Mouse (Mus musculus): ENCODE data around the gene Sgcd. TPM values are rescaled to one million over a fixed set of nuclear protein-coding genes. Genes with fewer than 3 reads are reported as not detected.

Gene Sgcd
- total RNA-seq, 1 experiment from 2014 or later: not detected

DNA sequence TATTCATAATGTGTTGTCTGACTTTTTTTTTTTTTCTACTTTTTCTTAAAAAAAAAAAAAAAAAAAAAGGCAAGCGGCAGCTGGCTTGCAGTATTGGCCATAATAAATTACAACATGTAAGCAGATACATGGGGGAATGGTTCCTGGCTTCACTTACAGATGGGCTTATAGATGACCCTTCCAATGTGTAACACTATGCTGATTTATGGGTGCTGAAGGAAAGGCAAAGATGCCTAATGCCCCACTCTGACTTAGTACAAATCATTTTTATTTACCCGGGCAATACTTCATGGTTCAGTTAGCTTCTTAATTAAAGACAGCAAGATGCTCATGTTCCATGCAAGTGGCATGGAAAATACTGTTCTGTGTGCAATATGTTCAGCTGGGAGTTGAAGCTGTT lies 800.2 kb downstream of the Sgcd start:
- no peak for ATAC-seq (replicated peaks; ENCODE audit: insufficient number of reproducible peaks, low FRiP score, low TSS enrichment, poor library complexity, severe bottlenecking)

- ATAC-seq (replicated peaks; ENCODE audit: insufficient number of reproducible peaks, low FRiP score, low TSS enrichment, poor library complexity, severe bottlenecking): no peak
Observed at GRCm38 (mm10) chr11:47174977-47175376, 813.8 kb downstream of the Sgcd start.

DNA sequence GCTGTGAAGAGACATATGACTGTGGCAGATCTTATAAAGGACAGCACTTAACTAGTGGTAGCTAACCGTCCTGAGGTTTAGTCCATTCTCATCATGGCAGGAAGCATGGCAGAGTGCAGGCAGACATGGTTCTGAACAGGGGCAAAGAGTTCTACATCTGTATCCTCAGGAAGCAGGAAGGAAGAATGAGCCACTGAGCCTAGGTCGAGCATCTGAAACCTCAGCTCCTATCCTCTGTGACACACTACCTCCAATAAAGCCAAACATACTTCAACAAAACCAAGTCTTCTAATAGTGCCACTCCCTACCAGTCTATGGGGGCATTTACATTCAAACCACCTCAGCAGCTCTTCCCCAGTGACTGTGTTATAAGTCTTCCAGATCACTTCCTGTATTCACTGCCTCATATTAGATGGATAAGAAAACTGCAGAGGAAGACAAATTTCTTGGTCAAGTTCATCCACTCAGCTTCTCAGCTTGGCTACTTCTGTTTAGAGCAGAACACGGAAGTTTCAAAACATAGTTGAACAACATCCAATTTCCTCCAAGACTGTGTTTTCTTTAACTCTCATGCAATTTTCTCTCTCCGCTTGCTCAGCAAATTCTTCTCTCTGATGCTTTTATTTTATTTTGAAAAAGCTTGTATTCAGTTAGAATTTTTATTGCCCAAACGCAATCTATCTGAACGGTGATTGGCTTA lies 817.7 kb downstream of the Sgcd start:
- no peak for ATAC-seq (replicated peaks; ENCODE audit: insufficient number of reproducible peaks, low FRiP score, low TSS enrichment, poor library complexity, severe bottlenecking)

GRCm38 (mm10) chr11:47167376-47167775 lies 821.4 kb downstream of the Sgcd start:
- no peak for ATAC-seq (replicated peaks; ENCODE audit: insufficient number of reproducible peaks, low FRiP score, low TSS enrichment, poor library complexity, severe bottlenecking)

DNA sequence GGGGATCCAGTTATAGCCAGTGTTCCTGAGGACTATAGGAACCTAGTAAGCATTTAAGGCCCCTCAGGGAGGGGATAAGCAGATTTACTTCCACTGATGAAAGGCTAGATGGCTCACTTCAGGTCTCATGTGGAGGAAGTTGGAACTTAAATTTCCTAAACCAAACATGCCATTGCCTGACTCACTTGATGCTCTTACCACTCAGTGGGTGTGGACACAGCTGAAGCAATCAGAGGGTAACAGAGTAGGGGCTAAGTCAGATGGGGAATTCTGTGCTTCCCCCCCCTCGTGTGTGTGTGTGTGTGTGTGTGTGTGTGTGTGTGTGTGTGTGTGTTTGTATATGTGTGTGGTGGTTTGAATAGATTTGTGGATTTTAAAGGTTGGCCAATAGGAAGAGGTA lies 830.7 kb downstream of the Sgcd start:
- no peak; the same call in 1 of the 2 replicates for ATAC-seq (replicated peaks; ENCODE audit: insufficient number of reproducible peaks, low FRiP score, low TSS enrichment, poor library complexity, severe bottlenecking)

DNA sequence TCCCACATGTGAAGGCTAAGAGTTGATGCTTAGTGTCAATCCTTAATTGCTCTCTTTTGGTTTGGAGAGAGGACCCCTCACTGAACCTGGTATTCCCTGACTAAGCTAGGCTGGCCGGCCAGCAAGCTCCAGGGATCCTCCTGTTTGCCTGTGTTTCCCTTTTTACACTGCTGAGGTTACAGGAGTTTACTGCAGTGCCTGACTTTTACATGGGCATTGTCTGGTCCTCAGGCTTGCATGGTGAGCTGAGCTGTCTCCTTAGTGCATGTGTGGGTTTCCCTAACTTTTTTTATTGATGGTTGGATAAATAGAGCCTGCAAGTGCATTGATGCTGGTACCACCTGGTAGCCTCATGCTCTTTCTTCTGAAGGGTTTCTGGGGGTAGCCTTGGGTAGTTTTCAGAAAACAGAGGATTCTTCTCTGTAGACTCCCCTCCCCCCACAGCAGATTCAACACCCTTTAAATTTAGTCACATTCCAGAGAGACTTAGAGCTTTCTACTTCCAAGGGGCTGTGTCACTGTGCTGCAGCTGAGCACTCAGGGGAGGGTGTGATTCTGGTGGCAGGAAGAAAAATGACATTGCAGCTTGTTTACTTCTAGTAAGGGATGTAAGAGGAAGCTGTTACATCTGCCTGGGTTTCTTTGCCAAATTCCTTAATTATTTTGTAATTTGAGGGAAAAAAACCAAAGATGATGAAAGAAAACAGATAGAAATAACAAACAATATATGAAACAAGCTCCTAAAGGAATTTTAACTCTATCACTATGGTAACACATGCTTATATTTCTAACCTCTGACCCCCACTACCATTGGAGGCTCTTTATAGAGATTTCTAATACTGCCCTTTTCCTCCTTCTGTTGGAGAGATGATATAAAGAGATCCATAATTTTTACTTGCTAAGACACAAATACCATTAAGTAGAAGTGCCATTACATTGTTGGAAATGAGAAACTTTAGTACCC lies 831.8 kb downstream of the Sgcd start:
- no peak for ATAC-seq (replicated peaks; ENCODE audit: insufficient number of reproducible peaks, low FRiP score, low TSS enrichment, poor library complexity, severe bottlenecking)

DNA sequence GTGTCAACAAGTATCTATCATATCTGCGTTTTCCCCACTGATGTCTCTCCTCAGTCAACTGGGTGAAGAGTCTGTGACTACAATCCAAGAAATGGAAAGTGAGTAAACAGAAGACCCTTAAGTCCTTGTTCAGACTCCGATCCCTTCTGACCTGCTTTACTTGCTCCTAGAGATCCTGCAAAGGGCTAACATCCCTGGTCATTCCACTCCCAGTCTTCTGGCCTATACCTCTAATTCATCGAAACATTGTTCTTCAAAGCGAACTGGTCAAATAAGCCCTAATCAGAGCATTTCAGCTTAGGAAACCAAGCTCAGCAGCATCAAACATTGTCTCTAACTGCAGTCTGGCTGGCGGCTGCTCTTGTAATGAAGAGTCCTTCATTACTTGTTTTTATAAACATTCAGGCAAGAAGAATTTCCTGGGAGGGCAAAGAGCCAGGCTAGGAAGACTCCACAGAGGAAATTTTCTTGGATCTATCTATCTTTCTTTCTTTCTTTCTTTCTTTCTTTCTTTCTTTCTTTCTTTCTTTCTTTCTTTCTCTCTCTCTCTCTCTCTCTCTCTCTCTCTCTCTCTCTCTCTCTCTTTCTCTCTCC lies 833.8 kb downstream of the Sgcd start:
- no peak for ATAC-seq (replicated peaks; ENCODE audit: insufficient number of reproducible peaks, low FRiP score, low TSS enrichment, poor library complexity, severe bottlenecking)

GRCm38 (mm10) chr11:47149607-47150006 lies 839.2 kb downstream of the Sgcd start:
- no peak for ATAC-seq (replicated peaks; ENCODE audit: insufficient number of reproducible peaks, low FRiP score, low TSS enrichment, poor library complexity, severe bottlenecking)

GRCm38 (mm10) chr11:47139867-47140266 lies 848.9 kb downstream of the Sgcd start:
- no peak for ATAC-seq (replicated peaks; ENCODE audit: insufficient number of reproducible peaks, low FRiP score, low TSS enrichment, poor library complexity, severe bottlenecking)

DNA sequence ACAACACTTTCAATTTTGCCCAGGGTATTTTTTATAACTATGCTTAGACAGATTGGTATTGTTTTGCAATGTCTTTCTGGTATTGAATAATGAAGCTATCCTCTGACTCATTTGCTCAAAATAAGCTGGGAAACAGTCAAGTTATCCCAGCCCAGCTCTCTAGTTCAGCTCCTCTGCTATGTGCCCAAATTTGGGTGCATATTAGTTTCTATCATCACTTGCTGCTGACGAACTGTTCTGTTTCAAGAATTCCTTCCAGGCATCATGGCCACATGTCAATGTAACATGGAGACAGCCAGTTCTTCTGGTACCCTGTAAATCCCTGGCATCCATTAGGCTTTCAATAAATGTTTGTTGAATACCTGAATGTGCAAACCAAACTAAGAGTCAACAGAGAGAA lies 849.5 kb downstream of the Sgcd start:
- ATAC-seq (replicated peaks; ENCODE audit: insufficient number of reproducible peaks, low FRiP score, low TSS enrichment, poor library complexity, severe bottlenecking): no peak

- ATAC-seq (replicated peaks; ENCODE audit: insufficient number of reproducible peaks, low FRiP score, low TSS enrichment, poor library complexity, severe bottlenecking): no peak
Observed at GRCm38 (mm10) chr11:47132410-47132809, 856.4 kb downstream of the Sgcd start.

DNA sequence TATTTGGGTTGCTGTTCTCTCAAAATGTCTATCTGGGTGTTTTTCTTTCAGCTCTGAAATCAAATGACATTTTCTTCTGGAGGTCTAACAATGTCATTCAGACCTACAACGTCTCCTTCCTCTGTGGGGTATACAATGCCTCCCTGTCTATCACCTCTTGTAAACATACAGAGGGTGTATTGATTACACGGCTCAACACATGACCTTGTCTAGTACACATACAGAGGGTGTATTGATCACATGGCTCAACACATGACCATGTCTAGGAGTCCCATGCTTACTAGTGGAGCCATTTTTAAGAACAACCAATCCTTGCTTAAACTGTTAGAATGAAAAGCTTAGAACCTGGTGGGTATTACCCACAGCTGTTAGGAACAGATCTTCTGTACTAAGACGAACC lies 858.3 kb downstream of the Sgcd start:
- ATAC-seq (replicated peaks; ENCODE audit: insufficient number of reproducible peaks, low FRiP score, low TSS enrichment, poor library complexity, severe bottlenecking): no peak

GRCm38 (mm10) chr11:47129992-47130391 lies 858.8 kb downstream of the Sgcd start:
- no peak for ATAC-seq (replicated peaks; ENCODE audit: insufficient number of reproducible peaks, low FRiP score, low TSS enrichment, poor library complexity, severe bottlenecking)

GRCm38 (mm10) chr11:47129166-47129565 lies 859.6 kb downstream of the Sgcd start:
- ATAC-seq (replicated peaks; ENCODE audit: insufficient number of reproducible peaks, low FRiP score, low TSS enrichment, poor library complexity, severe bottlenecking): no peak

DNA sequence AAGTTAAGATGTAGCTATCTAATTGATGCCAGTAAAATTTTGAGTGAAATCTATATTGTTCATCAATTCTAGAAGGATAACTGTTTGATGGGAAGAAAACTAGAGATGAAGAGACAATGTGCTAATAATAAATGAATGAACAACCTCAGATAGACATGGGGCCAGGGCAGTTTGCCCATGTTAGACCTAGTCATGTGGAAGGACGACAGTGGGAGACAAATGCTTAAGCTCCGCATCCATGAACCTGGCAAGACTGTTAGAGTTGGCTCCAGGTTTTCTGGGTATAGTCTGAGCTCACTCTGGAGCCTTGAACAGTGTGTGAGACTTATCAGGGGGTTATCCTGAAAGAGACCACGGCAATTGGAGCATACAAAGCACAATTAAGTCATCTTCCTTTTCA lies 860.4 kb downstream of the Sgcd start:
- ATAC-seq (replicated peaks; ENCODE audit: insufficient number of reproducible peaks, low FRiP score, low TSS enrichment, poor library complexity, severe bottlenecking): no peak

DNA sequence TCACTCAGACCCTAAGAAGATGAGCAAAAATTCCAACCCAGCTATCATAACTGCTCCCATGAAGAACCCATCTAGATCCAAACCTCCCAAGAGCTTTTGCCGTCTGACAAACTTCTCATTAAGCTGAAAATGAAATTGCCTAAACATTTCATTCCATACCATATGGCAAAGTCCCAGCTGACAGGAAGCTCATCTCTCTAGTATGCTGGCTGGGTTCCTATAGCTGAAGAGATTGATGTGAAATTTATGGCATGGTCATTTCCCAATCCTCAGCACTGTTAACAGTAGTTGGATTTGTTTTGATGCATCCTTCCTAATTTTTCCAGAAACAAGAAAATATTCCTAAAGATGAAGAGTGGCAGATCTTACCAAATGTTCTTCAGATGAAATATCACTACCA lies 867.9 kb downstream of the Sgcd start:
- no peak for ATAC-seq (replicated peaks; ENCODE audit: insufficient number of reproducible peaks, low FRiP score, low TSS enrichment, poor library complexity, severe bottlenecking)

DNA sequence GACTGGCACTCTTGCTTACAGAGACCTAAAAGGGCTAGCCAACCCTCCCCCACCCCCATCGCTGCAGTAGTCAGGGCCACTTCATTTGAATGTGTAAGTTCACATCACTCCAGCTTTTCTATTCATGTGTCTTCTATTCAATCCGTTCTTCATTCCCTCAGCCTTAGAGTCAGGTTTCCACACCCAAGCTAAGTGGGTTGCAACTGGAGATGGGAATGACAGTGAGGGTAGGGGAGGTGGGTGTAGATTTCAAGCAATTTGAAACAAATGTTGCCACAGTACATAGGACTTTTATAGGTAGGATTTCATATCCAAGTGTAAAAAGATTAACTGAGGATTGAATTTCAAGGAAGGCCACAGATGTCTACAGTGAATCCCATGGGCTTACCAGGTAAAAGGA lies 870.9 kb downstream of the Sgcd start:
- no peak for ATAC-seq (replicated peaks; ENCODE audit: insufficient number of reproducible peaks, low FRiP score, low TSS enrichment, poor library complexity, severe bottlenecking)

DNA sequence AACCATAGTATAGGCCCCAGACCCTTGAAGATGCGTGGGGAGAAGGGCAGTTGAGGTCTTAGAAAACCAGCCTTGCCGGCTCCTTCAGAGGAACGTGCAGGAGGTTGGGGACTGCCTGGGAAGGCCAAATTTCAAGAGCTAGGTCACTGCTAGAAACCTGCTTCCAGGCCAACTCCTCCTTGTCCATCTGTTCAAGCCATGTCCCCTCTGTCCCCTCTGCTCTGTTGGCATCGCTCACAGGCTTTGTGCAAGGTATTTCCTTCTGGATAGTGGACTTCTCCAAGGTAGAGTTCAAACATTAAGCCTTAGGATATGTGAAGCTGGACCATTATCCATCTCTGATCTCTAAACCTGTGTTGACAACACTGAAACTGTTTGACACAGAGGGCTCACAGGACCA lies 874.4 kb downstream of the Sgcd start:
- ATAC-seq (replicated peaks; ENCODE audit: insufficient number of reproducible peaks, low FRiP score, low TSS enrichment, poor library complexity, severe bottlenecking): no peak

DNA sequence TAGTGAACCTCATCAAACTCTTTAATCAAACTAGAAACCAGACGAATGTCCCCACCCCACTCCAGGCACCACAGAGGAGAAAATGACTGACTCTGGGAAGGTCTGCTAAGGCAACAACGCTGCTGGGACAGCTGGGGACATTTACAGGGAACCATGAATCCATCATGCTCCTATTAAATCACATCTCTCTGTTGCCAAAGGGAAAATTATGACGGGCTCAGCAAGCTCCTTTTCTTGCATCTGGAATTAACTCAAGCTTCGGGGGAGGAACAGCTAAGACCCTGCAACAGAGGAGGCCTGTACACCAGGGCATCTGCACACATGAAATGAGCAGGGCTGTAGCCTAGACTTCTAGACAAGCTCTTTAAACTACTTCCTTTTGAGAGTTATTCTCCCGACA lies 875.7 kb downstream of the Sgcd start:
- ATAC-seq (replicated peaks; ENCODE audit: insufficient number of reproducible peaks, low FRiP score, low TSS enrichment, poor library complexity, severe bottlenecking): no peak

DNA sequence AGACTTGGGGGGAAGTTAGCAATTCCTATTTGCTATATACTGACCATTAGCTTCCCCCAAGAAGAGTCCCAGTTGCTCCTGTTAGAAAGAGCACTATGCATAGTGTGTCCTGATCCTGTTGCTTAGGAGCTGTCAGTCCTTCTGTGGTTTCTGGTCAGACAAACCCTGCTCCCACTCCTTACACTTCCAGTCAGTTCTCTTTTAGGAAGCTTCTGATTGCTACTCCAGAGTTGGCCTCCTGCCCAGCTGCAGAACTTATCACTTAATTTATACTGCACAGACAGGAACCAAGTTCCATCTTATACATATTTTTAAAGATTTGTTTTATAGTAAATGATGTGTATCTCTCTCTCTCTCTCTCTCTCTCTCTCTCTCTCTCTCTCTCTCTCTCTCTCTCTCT lies 878.5 kb downstream of the Sgcd start:
- ATAC-seq (replicated peaks; ENCODE audit: insufficient number of reproducible peaks, low FRiP score, low TSS enrichment, poor library complexity, severe bottlenecking): no peak

Data from monocyte, adult 5-6 weeks (primary cell).